Mouse (Mus musculus) liver, embryonic 11.5 days (tissue): ENCODE results near the gene Erg. TPM values are rescaled to one million over a fixed set of nuclear protein-coding genes. Genes with fewer than 3 reads are reported as not detected.

Experiments used
- ATAC-seq: fragments of 200-750 bp; cut with Nextera tagmentation; replicated peaks from 2 replicates; pipeline ENCODE4 v1.8.0; 2017; ENCODE audit warnings: moderate number of reproducible peaks, mild to moderate bottlenecking, moderate TSS enrichment, moderate library complexity; ENCODE audit not compliant: low FRiP score
- DNase-seq: peaks from one replicate; pipeline ENCODE4 v3.0.0-alpha.2; 2017; ENCODE audit warnings: low spot score
- H3K27ac ChIP-seq: fragments of 300-500 bp; sonication (generic); 2 replicates; pipeline ENCODE4 v1.5.1; 2014; ENCODE audit warnings: mild to moderate bottlenecking, low read depth, low read length, control low read depth
- H3K27me3 ChIP-seq: fragments of 300-500 bp; sonication (generic); replicated peaks from 2 replicates; pipeline ENCODE4 v1.6.1; 2014; ENCODE audit warnings: low read length, mixed read lengths; ENCODE audit not compliant: control insufficient read depth, insufficient read depth
- H3K36me3 ChIP-seq: fragments of 300-500 bp; sonication (generic); 2 replicates; pipeline ENCODE4 v1.6.1; 2014; ENCODE audit warnings: mild to moderate bottlenecking, low read length, moderate library complexity, mixed read lengths; ENCODE audit not compliant: control insufficient read depth, insufficient read depth
- H3K4me1 ChIP-seq: fragments of 300-500 bp; sonication (generic); replicated peaks from 2 replicates; pipeline ENCODE4 v1.6.1; 2014; ENCODE audit warnings: low read length, mixed read lengths; ENCODE audit not compliant: control insufficient read depth, insufficient read depth
- H3K4me2 ChIP-seq: fragments of 300-500 bp; sonication (generic); 2 replicates; pipeline ENCODE4 v1.6.1; 2014; ENCODE audit warnings: mild to moderate bottlenecking, control low read depth, moderate library complexity
- H3K4me3 ChIP-seq: fragments of 300-500 bp; sonication (generic); 2 replicates; pipeline ENCODE4 v1.5.1; 2014; ENCODE audit warnings: low read depth, low read length, control low read depth
- H3K9ac ChIP-seq: fragments of 300-500 bp; sonication (generic); 2 replicates; pipeline ENCODE4 v1.6.1; 2014; ENCODE audit warnings: low read depth, low read length, control low read depth
- H3K9me3 ChIP-seq: fragments of 300-500 bp; sonication (generic); 2 replicates; pipeline ENCODE4 v1.6.1; 2016; ENCODE audit warnings: low read length, inconsistent platforms, mixed read lengths; ENCODE audit not compliant: control insufficient read depth
- WGBS: fragments of 180-500 bp; shearing (Covaris S2); extraction: QIAGEN DNeasy Blood & Tissue Kit; methylation state at CpG from one replicate; pipeline ENCODE4 v1.1.7; 2014; 5-methylcytosine and 5-hydroxymethylcytosine counted together
- polyA plus RNA-seq: library from polyadenylated mRNA; unstranded; fragments of >200 nt; fragmentation: Nextera tagmentation; extraction: Ambion mirVana; gene quantifications from 2 replicates; pipeline ENCODE4 v1.2.1, GENCODE M21; 2014

The Erg gene
- polyA plus RNA-seq, 1 experiment from 2014 or later = 3.8 TPM

GRCm38 (mm10) chr16:95461941-95462340 lies 124.5 kb downstream of the Erg start:
- ATAC-seq = no peak
- H3K27ac ChIP-seq = no peak overlapping the region
- no peak overlapping the region for H3K9ac ChIP-seq
- 81% methylated on average over 7 of the region's 7 CpGs for WGBS
- H3K36me3 ChIP-seq = no peaks in the 10 kb centered on the region
- H3K9me3 ChIP-seq = no peaks in the 10 kb centered on the region
- H3K4me2 ChIP-seq = no peak overlapping the region
- no peaks in the 10 kb centered on the region for H3K27me3 ChIP-seq
- no peaks in the 10 kb centered on the region for H3K4me1 ChIP-seq
- no peak for DNase-seq
- H3K4me3 ChIP-seq = no peak overlapping the region

DNA sequence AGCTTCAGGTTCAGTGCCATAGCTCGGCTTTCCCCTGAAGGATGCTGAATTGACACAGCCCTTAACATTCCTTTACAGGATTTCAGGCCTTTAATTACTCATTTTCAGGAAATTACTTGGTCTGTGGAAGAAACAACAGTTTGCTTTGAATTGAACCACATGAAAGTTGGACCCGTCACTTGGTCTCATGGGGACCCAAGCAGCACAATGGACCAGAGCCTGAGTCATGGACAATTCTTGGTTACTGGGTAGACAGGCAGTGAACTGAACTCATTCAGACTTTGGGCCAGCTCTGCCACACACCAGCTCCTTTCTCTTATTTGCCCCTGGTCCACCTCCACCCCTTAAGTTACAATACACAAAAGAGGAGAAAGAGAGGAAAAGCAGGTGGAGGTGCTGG lies 126.1 kb downstream of the Erg start:
- H3K27me3 ChIP-seq = no peaks in the 10 kb centered on the region
- no peak overlapping the region for H3K4me3 ChIP-seq
- no peak for DNase-seq
- H3K4me2 ChIP-seq = no peak overlapping the region
- H3K9ac ChIP-seq = no peak overlapping the region
- no peaks in the 10 kb centered on the region for H3K9me3 ChIP-seq
- no peak for ATAC-seq
- H3K36me3 ChIP-seq = no peaks in the 10 kb centered on the region
- H3K4me1 ChIP-seq = no peaks in the 10 kb centered on the region
- 83% methylated on average over 2 of the region's 2 CpGs for WGBS
- H3K27ac ChIP-seq = no peak overlapping the region

DNA sequence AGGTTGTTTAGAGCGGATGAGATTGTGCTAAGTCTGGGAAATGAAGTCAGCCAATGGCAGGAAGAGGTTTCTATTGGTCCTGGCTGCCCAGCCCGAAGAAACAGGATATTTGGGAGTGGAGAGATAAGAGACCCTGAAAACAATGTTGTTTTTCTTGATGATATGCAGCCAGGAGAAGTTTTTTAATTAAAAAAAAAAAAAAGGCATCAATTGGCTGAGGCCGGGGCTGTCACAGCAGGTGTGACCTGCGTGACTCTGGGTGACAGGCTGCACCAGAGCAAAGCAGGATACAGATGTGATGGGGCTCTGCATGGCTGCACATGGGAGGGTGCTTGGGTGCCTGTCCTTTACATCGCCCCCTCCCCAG lies 127.1 kb downstream of the Erg start:
- Histone ChIP-seq H3K36me3 (no peaks in the 10 kb centered on the region), H3K4me1 (no peaks in the 10 kb centered on the region), H3K4me2 (no peak overlapping the region), H3K9ac (no peak overlapping the region), H3K9me3 (no peaks in the 10 kb centered on the region), H3K27me3 (no peaks in the 10 kb centered on the region), H3K4me3 (no peak overlapping the region), H3K27ac (no peak overlapping the region)
- DNase-seq (no peak), ATAC-seq (no peak)
- WGBS = 30% methylated on average over 5 of the region's 5 CpGs

DNA sequence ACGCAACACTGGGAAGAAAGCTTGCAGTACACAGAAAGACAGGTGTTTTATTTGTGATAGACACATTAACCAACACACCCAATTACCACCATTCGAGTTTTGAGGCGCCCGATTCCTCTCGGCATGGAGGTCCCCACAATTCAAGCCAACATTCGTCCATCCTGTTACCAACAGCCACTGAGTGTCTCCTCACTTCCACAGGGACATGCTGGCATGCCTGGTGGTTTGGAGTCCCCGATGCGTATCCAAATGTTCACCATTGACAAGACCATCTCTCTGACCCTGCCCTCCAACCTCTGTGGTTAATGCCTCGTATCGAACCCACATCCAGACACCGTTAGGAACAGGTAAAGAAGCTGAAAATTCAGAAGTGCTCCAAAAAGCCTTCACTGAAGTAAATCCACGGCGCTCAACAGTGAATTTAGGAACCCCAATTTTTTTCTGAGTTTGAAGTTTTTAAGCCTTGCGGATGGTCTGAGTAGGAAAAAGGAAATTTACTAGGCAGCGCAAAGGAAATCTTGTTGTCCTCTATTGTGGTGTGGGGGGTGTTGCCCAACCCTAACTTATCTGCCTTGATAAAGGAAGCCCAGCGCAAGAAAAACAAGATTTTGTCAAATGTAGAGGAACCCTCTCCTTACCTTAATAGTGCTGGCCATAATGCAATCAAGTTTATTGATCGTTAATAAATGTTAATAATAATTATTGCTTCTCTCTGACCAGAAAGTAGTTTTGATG lies 127.6 kb downstream of the Erg start:
- Histone ChIP-seq H3K9me3 (no peaks in the 10 kb centered on the region), H3K36me3 (no peaks in the 10 kb centered on the region), H3K27me3 (no peaks in the 10 kb centered on the region), H3K4me2 (peak overlapping the region; percentile 28), H3K9ac (peak overlapping the region; percentile 44; the same call in 1 of the 2 replicates), H3K4me3 (peak overlapping the region; percentile 32), H3K27ac (peak overlapping the region; percentile 32; the same call in 1 of the 2 replicates), H3K4me1 (no peaks in the 10 kb centered on the region)
- WGBS = 41% methylated on average over 17 of the region's 17 CpGs
- DNase-seq (no peak), ATAC-seq (no peak)

DNA sequence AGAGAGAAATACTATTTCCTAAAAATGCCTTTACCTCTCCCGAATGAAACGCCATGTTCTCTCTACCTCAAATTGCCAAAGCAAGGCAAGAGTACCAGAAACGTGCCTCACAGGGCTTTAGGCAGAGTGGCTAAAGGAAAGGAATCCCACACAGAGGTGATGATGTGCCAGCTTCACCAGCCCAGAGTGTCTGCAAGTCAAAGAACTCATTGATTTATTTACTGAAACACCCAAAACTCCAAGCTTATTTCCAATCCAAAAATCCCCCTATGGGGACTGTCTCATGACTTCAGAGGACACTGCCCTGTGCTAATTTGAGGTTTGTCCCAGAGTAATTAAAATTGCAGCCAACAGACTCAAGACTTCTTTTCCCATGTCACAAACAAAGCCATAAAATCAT lies 129.4 kb downstream of the Erg start:
- H3K4me2 ChIP-seq = peak overlapping the region; percentile 37
- no peak for ATAC-seq

DNA sequence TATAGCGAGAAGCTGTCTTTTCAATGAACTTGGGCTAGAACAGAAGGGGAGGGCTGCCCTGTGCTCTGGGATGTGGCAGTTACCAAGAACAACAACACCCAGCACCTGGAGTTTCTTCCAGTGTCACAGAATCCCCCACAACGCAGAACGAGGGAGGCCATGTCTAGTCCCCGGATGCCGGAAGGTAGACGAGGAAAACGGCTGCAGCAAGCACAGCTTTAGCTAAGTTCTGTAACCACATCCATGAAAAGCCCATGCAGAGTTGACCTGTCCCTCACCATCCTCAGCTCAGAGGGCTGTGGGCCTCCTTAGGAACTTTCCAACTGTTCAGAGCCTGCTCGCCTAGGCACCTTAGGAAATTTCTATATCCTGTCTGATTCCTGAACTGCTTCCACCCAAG lies 130.5 kb downstream of the Erg start:
- WGBS = 58% methylated on average over 8 of the region's 8 CpGs

More for the DNA sequence above, 129.4 kb downstream of the Erg start:
- no peak overlapping the region; the same call in 1 of the 2 replicates for H3K9ac ChIP-seq
- no peaks in the 10 kb centered on the region for H3K9me3 ChIP-seq
- H3K27me3 ChIP-seq = no peaks in the 10 kb centered on the region
- no peak for DNase-seq
- H3K4me1 ChIP-seq = peaks cover 2% of the 10 kb centered on the region; the same call in 1 of the 2 replicates
- H3K36me3 ChIP-seq = no peaks in the 10 kb centered on the region
- WGBS = 50% methylated on average over 3 of the region's 3 CpGs
- no peak overlapping the region for H3K27ac ChIP-seq
- peak overlapping the region; percentile 32 for H3K4me3 ChIP-seq

GRCm38 (mm10) chr16:95455461-95455860 lies 130.9 kb downstream of the Erg start:
- no peaks in the 10 kb centered on the region for H3K9me3 ChIP-seq
- no peak overlapping the region for H3K27ac ChIP-seq

More for the DNA sequence above, 130.5 kb downstream of the Erg start:
- peak overlapping the region; percentile 32; the same call in 1 of the 2 replicates for H3K4me3 ChIP-seq
- ATAC-seq = no peak
- H3K4me1 ChIP-seq = peaks cover 2% of the 10 kb centered on the region; the same call in 1 of the 2 replicates
- H3K27me3 ChIP-seq = no peaks in the 10 kb centered on the region
- no peak for DNase-seq
- no peak overlapping the region for H3K27ac ChIP-seq
- H3K4me2 ChIP-seq = peak overlapping the region; percentile 45
- no peaks in the 10 kb centered on the region for H3K36me3 ChIP-seq
- H3K9me3 ChIP-seq = no peaks in the 10 kb centered on the region
- no peak overlapping the region for H3K9ac ChIP-seq

DNA sequence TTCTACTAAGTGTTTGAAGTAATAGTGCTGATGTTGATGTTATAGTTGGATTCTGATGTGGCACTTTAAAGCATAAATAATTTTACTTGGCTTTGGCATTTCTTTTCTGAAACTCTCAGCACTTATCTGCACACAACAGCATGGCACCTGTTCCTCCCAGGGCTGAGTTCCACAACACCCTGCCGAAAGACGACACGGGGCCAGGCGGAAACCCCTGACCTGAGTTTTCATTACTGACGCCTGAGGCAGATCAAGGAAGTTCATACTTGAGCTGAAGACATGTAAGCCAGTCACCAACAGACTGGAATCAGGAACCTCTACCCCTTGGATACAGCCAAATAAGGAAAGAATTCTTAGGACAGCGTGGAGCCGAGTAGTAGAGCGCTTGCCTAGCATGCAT lies 134.0 kb downstream of the Erg start:
- Histone ChIP-seq H3K9me3 (no peaks in the 10 kb centered on the region), H3K9ac (no peak overlapping the region), H3K27me3 (no peaks in the 10 kb centered on the region), H3K36me3 (no peaks in the 10 kb centered on the region), H3K4me3 (no peak overlapping the region), H3K4me2 (no peak overlapping the region), H3K4me1 (peaks cover 2% of the 10 kb centered on the region; the same call in 1 of the 2 replicates), H3K27ac (no peak overlapping the region)
- 68% methylated on average over 8 of the region's 8 CpGs for WGBS
- ATAC-seq (no peak), DNase-seq (no peak)

More at GRCm38 (mm10) chr16:95455461-95455860, 130.9 kb downstream of the Erg start:
- H3K9ac ChIP-seq = no peak overlapping the region
- DNase-seq = no peak
- 80% methylated on average over 5 of the region's 5 CpGs for WGBS
- no peaks in the 10 kb centered on the region for H3K36me3 ChIP-seq
- no peaks in the 10 kb centered on the region for H3K27me3 ChIP-seq
- ATAC-seq = no peak
- 0 out of 2 replicates have a peak overlapping the region, but pooled peaks have one; percentile 32 for H3K4me3 ChIP-seq
- peak overlapping the region; percentile 45 for H3K4me2 ChIP-seq
- H3K4me1 ChIP-seq = peaks cover 2% of the 10 kb centered on the region; the same call in 1 of the 2 replicates

DNA sequence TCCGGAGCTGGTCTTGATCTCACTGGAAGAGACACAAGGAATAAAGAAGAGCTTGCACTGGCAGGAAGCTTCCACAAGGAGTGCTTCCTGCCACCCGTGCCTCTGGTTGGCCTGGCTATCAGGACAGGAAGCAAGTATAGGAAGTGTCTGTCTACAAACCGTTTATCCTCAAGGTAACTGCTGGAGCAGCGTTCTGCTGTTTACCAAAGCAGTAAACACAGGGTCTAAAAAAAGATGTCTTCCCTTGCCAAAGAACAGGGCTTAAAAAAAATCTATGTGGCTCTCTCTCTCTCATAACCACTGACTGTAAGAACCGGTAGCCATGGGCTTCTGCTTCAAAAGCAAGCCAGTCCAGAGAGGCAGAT lies 137.1 kb downstream of the Erg start:
- WGBS = 26% methylated on average over 5 of the region's 5 CpGs
- ATAC-seq = no peak
- no peak for DNase-seq
- no peaks in the 10 kb centered on the region for H3K36me3 ChIP-seq
- no peak overlapping the region for H3K9ac ChIP-seq
- H3K4me2 ChIP-seq = no peak overlapping the region; the same call in 1 of the 2 replicates
- no peaks in the 10 kb centered on the region for H3K9me3 ChIP-seq
- H3K4me1 ChIP-seq = peaks cover 2% of the 10 kb centered on the region; the same call in 1 of the 2 replicates
- H3K27ac ChIP-seq = no peak overlapping the region; the same call in 1 of the 2 replicates
- no peaks in the 10 kb centered on the region for H3K27me3 ChIP-seq
- H3K4me3 ChIP-seq = no peak overlapping the region
